Mouse (Mus musculus) CH12F3 (cell line): Measurements from ENCODE around the gene Dgkg.

ENCODE experiments used
- in situ Hi-C: fragments of 300-500 bp; cut with MboI; formaldehyde crosslinking; loops from 2 replicates; pipeline ENCODE4 v1.14.3; 2020; ENCODE audit warnings: low sequenced_read_pairs

Dgkg gene

GRCm38 (mm10) chr16:22440269-22440668 lies 216.8 kb downstream of the Dgkg start:
- in situ Hi-C loops = no loop called here

GRCm38 (mm10) chr16:22439499-22440177 lies 217.4 kb downstream of the Dgkg start, which contains the start of gene Etv5:
TSS of gene Etv5 (minus strand) at chr16:22439719.
- in situ Hi-C loops = no loop called here

GRCm38 (mm10) chr16:22438441-22439373 lies 218.3 kb downstream of the Dgkg start:
- in situ Hi-C loops = no loop called here

GRCm38 (mm10) chr16:22436106-22436505 lies 220.9 kb downstream of the Dgkg start:
- in situ Hi-C loops = no loop called here

GRCm38 (mm10) chr16:22434530-22434929 lies 222.5 kb downstream of the Dgkg start:
- in situ Hi-C loops = no loop called here

GRCm38 (mm10) chr16:22433944-22434343 lies 223.1 kb downstream of the Dgkg start:
- in situ Hi-C loops = no loop called here

GRCm38 (mm10) chr16:22431773-22432172 lies 225.2 kb downstream of the Dgkg start:
- in situ Hi-C loops = no loop called here

GRCm38 (mm10) chr16:22431335-22431734 lies 225.7 kb downstream of the Dgkg start:
- in situ Hi-C loops = no loop called here

- in situ Hi-C loops = no loop called here
Observed at GRCm38 (mm10) chr16:22430211-22430951, 226.6 kb downstream of the Dgkg start.

- in situ Hi-C loops = no loop called here
Observed at GRCm38 (mm10) chr16:22429377-22429776, 227.6 kb downstream of the Dgkg start.

GRCm38 (mm10) chr16:22428853-22429341 lies 228.1 kb downstream of the Dgkg start:
- in situ Hi-C loops = no loop called here

GRCm38 (mm10) chr16:22426866-22427265 lies 230.2 kb downstream of the Dgkg start:
- in situ Hi-C loops = no loop called here

- in situ Hi-C loops = no loop called here
Observed at GRCm38 (mm10) chr16:22422256-22422655, 234.8 kb downstream of the Dgkg start.
